Mouse (Mus musculus) midbrain, embryonic 10.5 days (tissue): ENCODE measurements around the gene Obp1a. TPM values are rescaled to one million over a fixed set of nuclear protein-coding genes. Genes with fewer than 3 reads are reported as not detected.

ENCODE experiments used
- DNase-seq: peaks from one replicate; pipeline ENCODE4 v3.0.0-alpha.2; 2017; ENCODE audit warnings: low spot score
- H3K27ac ChIP-seq: fragments of 300-500 bp; sonication (generic); replicated peaks from 2 replicates; pipeline ENCODE4 v1.5.1; 2016; ENCODE audit warnings: mild to moderate bottlenecking
- H3K27me3 ChIP-seq: fragments of 300-500 bp; sonication (generic); 2 replicates; pipeline ENCODE4 v1.6.1; 2016; ENCODE audit warnings: low read depth, mild to moderate bottlenecking; ENCODE audit not compliant: poor library complexity, severe bottlenecking
- H3K36me3 ChIP-seq: fragments of 300-500 bp; sonication (generic); 2 replicates; pipeline ENCODE4 v1.6.1; 2016; ENCODE audit warnings: mild to moderate bottlenecking, moderate library complexity
- H3K4me1 ChIP-seq: fragments of 300-500 bp; sonication (generic); 2 replicates; pipeline ENCODE4 v1.6.1; 2016
- H3K4me3 ChIP-seq: fragments of 300-500 bp; sonication (generic); 2 replicates; pipeline ENCODE4 v1.5.1; 2016; ENCODE audit warnings: mild to moderate bottlenecking, moderate library complexity
- H3K9me3 ChIP-seq: fragments of 300-500 bp; sonication (generic); replicated peaks from 2 replicates; pipeline ENCODE4 v1.6.1; 2016; ENCODE audit warnings: mild to moderate bottlenecking
- WGBS: fragments of 180-500 bp; shearing (Covaris S2); methylation state at CpG from one replicate; pipeline ENCODE4 v1.1.7; 2016; 5-methylcytosine and 5-hydroxymethylcytosine counted together
- polyA plus RNA-seq: library from polyadenylated mRNA; unstranded; fragments of >200 nt; fragmentation: Nextera tagmentation; extraction: Ambion mirVana; gene quantifications from 2 replicates; pipeline ENCODE4 v1.2.1, GENCODE M21; 2016

Gene Obp1a
- not detected in 2 replicates for polyA plus RNA-seq

- H3K9me3 ChIP-seq, result no peaks in the 10 kb centered on the region
- no peaks in the 10 kb centered on the region for H3K27me3 ChIP-seq
- H3K36me3 ChIP-seq, result no peaks in the 10 kb centered on the region
- no peak within 1 kb of the TSS for H3K4me3 ChIP-seq
- H3K27ac ChIP-seq, result no peak within 1 kb of the TSS
- no peak for DNase-seq
- no peaks in the 10 kb centered on the region for H3K4me1 ChIP-seq
Measured at GRCm38 (mm10) chrX:78091274-78091673, at the start of gene Obp1a. Obp1a (minus strand) TSS chrX:78091374.

- DNase-seq, result no peak
- Histone ChIP-seq H3K9me3 (no peaks in the 10 kb centered on the region), H3K4me1 (no peaks in the 10 kb centered on the region), H3K4me3 (no peak within 1 kb of the TSS), H3K36me3 (no peaks in the 10 kb centered on the region), H3K27me3 (no peaks in the 10 kb centered on the region), H3K27ac (no peak within 1 kb of the TSS)
- WGBS, result 77% methylated on average over 1 of the region's 1 CpGs
Measured at GRCm38 (mm10) chrX:78125167-78125566, 34.0 kb upstream of the Obp1a start, which contains the start of gene Gm5938. Gm5938 (plus strand) TSS chrX:78125467.

Other genes with a start within 250 kb of the Obp1a start
- not detected in 2 replicates for gene Pbsn, start 237.8 kb downstream of the Obp1a start, polyA plus RNA-seq
- gene Gm14744, start 226.6 kb downstream of the Obp1a start, polyA plus RNA-seq, result not detected in 2 replicates
- not detected in 2 replicates for gene 5430402E10Rik, start 166.3 kb downstream of the Obp1a start, polyA plus RNA-seq
- gene Gm5938, start 34.1 kb upstream of the Obp1a start, polyA plus RNA-seq, result not detected in 2 replicates
- gene Obp1b, start 95.4 kb upstream of the Obp1a start, polyA plus RNA-seq, result not detected in 2 replicates
- gene Gm14743, start 154.5 kb upstream of the Obp1a start, polyA plus RNA-seq, result not detected in 2 replicates